Mouse (Mus musculus): ENCODE measurements around the gene Uhrf1bp1l. TPM values are rescaled to one million over a fixed set of nuclear protein-coding genes. Genes with fewer than 3 reads are reported as not detected.

Gene Uhrf1bp1l
- total RNA-seq, 4 experiments from 2014 or later = 14.8 to 24.1 (median 21.3) TPM

- no peak for DNase-seq (ENCODE audit: low spot score in 2 of 2)
Measured at GRCm38 (mm10) chr10:89745666-89746020, 852 bp downstream of the Uhrf1bp1l start.

GRCm38 (mm10) chr10:89746581-89746980 is 1.8 kb downstream of the Uhrf1bp1l start:
- DNase-seq (ENCODE audit: low spot score in 2 of 2) = no peak

GRCm38 (mm10) chr10:89747221-89747905 is 2.6 kb downstream of the Uhrf1bp1l start:
- no peak for DNase-seq (ENCODE audit: low spot score in 2 of 2)

- no peak for DNase-seq (ENCODE audit: low spot score in 2 of 2)
Measured at GRCm38 (mm10) chr10:89747911-89748310, 3.1 kb downstream of the Uhrf1bp1l start.

- no peak for DNase-seq (ENCODE audit: low spot score in 2 of 2)
Measured at GRCm38 (mm10) chr10:89748619-89749018, 3.8 kb downstream of the Uhrf1bp1l start.

- DNase-seq (ENCODE audit: low spot score in 2 of 2) = no peak
Measured at GRCm38 (mm10) chr10:89751069-89751468, 6.3 kb downstream of the Uhrf1bp1l start.

- no peak for DNase-seq (ENCODE audit: low spot score in 2 of 2)
Measured at GRCm38 (mm10) chr10:89755231-89755630, 10.4 kb downstream of the Uhrf1bp1l start.

GRCm38 (mm10) chr10:89760772-89761171 is 16.0 kb downstream of the Uhrf1bp1l start:
- no peak for DNase-seq (ENCODE audit: low spot score in 2 of 2)

- DNase-seq (ENCODE audit: low spot score in 2 of 2) = no peak
Measured at GRCm38 (mm10) chr10:89764457-89765121, 19.8 kb downstream of the Uhrf1bp1l start.

- no peak for DNase-seq (ENCODE audit: low spot score in 2 of 2)
Measured at GRCm38 (mm10) chr10:89765790-89766714, 21.3 kb downstream of the Uhrf1bp1l start.

GRCm38 (mm10) chr10:89768352-89769020 is 23.7 kb downstream of the Uhrf1bp1l start:
- no peak for DNase-seq (ENCODE audit: low spot score in 2 of 2)

- no peak for DNase-seq (ENCODE audit: low spot score in 2 of 2)
Measured at GRCm38 (mm10) chr10:89769096-89769495, 24.3 kb downstream of the Uhrf1bp1l start.

GRCm38 (mm10) chr10:89771894-89772293 is 27.1 kb downstream of the Uhrf1bp1l start:
- DNase-seq (ENCODE audit: low spot score in 2 of 2) = no peak

GRCm38 (mm10) chr10:89776029-89776428 is 31.2 kb downstream of the Uhrf1bp1l start:
- DNase-seq (ENCODE audit: low spot score in 2 of 2) = no peak

GRCm38 (mm10) chr10:89791870-89792269 is 47.1 kb downstream of the Uhrf1bp1l start:
- no peak for DNase-seq (ENCODE audit: low spot score in 2 of 2)

GRCm38 (mm10) chr10:89794121-89794520 is 49.3 kb downstream of the Uhrf1bp1l start:
- DNase-seq (ENCODE audit: low spot score in 2 of 2) = no peak

- DNase-seq (ENCODE audit: low spot score in 2 of 2) = no peak
Measured at GRCm38 (mm10) chr10:89819146-89819545, 74.4 kb downstream of the Uhrf1bp1l start.

- DNase-seq (ENCODE audit: low spot score in 2 of 2) = no peak
Measured at GRCm38 (mm10) chr10:89823906-89824305, 79.1 kb downstream of the Uhrf1bp1l start.

GRCm38 (mm10) chr10:89826896-89827295 is 82.1 kb downstream of the Uhrf1bp1l start:
- no peak for DNase-seq (ENCODE audit: low spot score in 2 of 2)

GRCm38 (mm10) chr10:89832334-89832733 is 87.5 kb downstream of the Uhrf1bp1l start:
- DNase-seq (ENCODE audit: low spot score in 2 of 2) = no peak

GRCm38 (mm10) chr10:89833166-89833565 is 88.4 kb downstream of the Uhrf1bp1l start:
- no peak for DNase-seq (ENCODE audit: low spot score in 2 of 2)

Measured in gastrocnemius, adult 8-10 months (tissue).